Mouse (Mus musculus): ENCODE results near the gene Gm9040.
"Not testable (repeated sequence)": the region's sequence is repeated elsewhere in the genome, so short reads cannot be mapped to it uniquely, and the experiment has no call there.

Gm9040 gene

DNA sequence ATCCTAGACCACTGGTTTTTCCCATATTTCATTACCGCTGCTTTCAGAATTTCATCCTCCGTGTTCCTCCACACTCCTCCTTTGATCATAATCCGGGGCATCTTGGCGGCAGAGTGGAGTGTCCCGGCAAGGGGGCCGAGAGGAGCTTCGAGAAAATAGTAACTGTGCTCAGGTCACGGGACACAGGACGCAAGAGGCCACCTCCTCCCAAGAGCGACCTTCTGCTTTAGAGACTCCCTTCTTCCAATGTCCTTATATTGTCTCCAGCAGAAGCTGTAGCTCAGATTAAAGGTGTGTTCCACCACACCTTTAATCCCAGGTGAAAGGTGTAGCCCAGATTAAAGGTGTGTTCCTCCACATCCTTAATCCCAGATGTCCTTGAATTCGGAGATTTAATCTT, at the start of gene Gm9040:
Gene Gm9040, minus strand, starts transcription at position 101 of the 400 bp plus-strand sequence.
- not testable (repeated sequence) for DNase-seq

DNA sequence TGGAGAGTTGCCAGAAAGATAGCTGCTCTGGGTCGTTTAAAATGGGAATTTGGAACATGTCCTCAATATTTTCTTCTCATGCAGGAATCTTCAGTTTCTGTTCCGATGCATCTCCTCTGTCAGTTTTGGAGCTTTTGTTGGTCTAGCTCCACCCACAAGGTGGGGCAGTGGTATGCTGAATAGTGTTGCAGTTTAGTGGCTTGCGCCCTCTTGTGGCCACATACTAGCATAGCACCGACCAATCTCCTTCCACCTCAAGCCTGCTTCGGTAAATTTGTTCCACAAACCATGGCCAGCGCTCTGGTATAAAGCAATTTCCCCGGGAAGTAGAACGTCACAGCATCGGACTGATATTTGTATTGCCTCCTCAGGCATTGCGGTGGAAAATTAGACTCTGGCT, 43.7 kb upstream of the Gm9040 start:
- peak; percentile 68 to 85 for DNase-seq

- DNase-seq, result no peak
Measured at GRCm38 (mm10) chr10:118369518-118369917, 42.7 kb upstream of the Gm9040 start.

GRCm38 (mm10) chr10:118354005-118354404, 27.2 kb upstream of the Gm9040 start, which contains the start of gene Gm9049:
Gm9049 (minus strand) TSS chr10:118354105.
- not testable (repeated sequence) for DNase-seq

DNA sequence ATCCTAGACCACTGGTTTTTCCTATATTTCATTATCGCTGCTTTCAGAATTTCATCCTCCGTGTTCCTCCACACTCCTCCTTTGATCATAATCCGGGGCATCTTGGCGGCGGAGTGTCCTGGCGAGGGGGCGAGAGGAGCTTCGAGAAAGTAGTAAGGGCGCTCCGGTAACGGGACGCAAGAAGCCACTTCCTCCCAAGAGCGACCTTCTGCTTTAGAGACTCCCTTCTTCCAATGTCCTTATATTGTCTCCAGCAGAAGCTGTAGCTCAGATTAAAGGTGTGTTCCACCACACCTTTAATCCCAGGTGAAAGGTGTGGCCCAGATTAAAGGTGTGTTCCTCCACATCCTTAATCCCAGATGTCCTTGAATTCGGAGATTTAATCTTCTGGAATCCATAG, 21.8 kb upstream of the Gm9040 start, which contains the start of gene Gm9048:
Gene Gm9048, minus strand, starts transcription at position 101 of the 400 bp plus-strand sequence.
- DNase-seq, result not testable (repeated sequence)

DNA sequence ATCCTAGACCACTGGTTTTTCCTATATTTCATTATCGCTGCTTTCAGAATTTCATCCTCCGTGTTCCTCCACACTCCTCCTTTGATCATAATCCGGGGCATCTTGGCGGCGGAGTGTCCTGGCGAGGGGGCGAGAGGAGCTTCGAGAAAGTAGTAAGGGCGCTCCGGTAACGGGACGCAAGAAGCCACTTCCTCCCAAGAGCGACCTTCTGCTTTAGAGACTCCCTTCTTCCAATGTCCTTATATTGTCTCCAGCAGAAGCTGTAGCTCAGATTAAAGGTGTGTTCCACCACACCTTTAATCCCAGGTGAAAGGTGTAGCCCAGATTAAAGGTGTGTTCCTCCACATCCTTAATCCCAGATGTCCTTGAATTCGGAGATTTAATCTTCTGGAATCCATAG, 16.4 kb upstream of the Gm9040 start, which contains the start of gene Gm9046:
Gene Gm9046, minus strand, starts transcription at position 101 of the 400 bp plus-strand sequence.
- not testable (repeated sequence) for DNase-seq

GRCm38 (mm10) chr10:118337731-118338130, 11.0 kb upstream of the Gm9040 start, which contains the start of gene Gm9045:
Gm9045 (minus strand) TSS chr10:118337831.
- DNase-seq, result not testable (repeated sequence)

GRCm38 (mm10) chr10:118332308-118332707, 5.5 kb upstream of the Gm9040 start, which contains the start of gene Gm9044:
Gm9044 (minus strand) TSS chr10:118332408.
- not testable (repeated sequence) for DNase-seq

DNA sequence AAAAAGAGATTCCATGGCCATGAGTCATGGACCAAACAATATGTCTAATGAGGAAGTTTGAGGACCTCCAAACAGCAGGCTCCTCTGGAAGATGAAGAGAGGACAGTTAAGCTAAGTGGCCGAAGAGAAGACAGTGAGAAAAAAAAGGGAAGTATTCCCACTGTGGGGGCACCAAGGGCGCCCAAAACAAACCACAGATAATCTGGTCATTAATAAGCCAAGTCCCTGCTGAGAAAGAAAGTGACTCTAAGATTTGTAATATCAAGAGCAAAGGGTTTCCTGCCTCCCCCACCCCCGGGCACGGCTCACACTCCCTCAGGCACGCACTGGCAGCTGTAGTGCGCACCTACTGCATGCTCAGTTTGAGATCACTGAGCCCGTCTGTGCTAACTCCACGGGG, 7.7 kb downstream of the Gm9040 start:
- no peak for DNase-seq

- not testable (repeated sequence) for DNase-seq
Measured at GRCm38 (mm10) chr10:118302133-118302532, 24.6 kb downstream of the Gm9040 start.

DNA sequence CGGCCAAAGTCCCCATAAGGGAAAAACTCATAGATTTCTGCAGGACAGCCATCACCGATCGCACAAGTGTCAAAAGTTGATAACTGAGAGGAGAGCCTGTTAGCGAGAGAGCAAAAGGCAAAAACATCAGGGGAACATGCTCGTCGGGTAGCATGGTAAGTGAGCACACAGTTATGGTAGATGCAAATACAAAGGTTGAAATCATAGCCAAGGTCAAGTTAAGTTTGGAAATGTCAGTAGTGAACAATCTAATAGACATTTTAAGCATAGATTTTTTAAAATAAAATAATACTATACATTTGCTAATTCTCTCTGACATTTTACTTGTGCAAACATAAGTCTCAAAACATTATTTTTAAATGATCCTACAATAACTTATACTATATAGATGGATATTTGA, 31.8 kb downstream of the Gm9040 start, which contains the start of gene Iltifb:
Gene Iltifb, minus strand, starts transcription at position 101 of the 400 bp plus-strand sequence.
- DNase-seq, result no peak

- DNase-seq, result not testable (repeated sequence)
Measured at GRCm38 (mm10) chr10:118283016-118283415, 43.8 kb downstream of the Gm9040 start.

DNA sequence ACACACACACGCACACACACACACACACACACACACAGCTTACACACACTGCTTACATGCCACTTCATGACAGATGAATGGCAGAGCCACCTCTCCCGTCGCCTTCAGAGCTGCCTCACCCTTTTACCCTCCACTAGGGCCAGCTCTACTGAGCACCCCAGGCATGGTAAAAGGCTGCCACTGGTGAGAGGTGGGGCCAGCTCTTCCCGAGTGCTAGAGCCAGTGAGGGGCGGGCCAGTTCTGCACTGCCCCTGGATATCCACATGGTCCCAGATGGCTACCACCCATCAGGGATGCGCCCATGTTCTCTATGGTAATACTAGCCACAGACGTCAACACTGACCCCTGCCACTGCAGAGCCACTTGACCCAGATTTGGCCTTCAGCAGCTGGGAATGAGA, 44.2 kb downstream of the Gm9040 start:
- not testable (repeated sequence) for DNase-seq

- not testable (repeated sequence) for DNase-seq
Measured at GRCm38 (mm10) chr10:118278069-118278468, 48.7 kb downstream of the Gm9040 start.
